Mouse (Mus musculus): ENCODE data around the gene Mfsd13b. TPM values are rescaled to one million over a fixed set of nuclear protein-coding genes. Genes with fewer than 3 reads are reported as not detected.

The Mfsd13b gene
- total RNA-seq, 2 experiments from 2014 or later = 0.60 to 0.72 TPM

- DNase-seq (ENCODE audit: low spot score in 2 of 2) = no peak
Observed at GRCm38 (mm10) chr7:121040595-121040994, 58.3 kb downstream of the Mfsd13b start.

DNA sequence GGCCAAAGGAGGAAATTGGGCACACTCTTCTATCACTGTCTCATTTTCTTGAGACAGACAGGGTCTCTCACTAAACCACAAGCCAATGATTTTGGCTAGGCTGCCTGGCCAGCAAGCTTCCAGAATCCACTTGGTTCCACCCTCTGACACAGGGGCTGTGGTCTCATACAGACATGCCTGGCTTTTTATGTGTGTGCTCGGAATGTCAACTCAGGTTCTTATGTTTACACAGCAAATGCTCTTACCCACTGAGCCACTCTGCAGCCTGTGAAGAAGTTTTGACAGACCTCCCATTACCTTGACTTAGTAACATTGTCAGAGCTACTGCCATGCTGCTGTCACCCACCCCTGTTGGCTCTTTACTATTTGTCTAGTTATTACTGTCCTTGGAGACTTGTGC lies 59.7 kb downstream of the Mfsd13b start:
- no peak for DNase-seq (ENCODE audit: low spot score in 2 of 2)

GRCm38 (mm10) chr7:121043004-121043403 lies 60.7 kb downstream of the Mfsd13b start:
- DNase-seq (ENCODE audit: low spot score in 2 of 2) = no peak

- DNase-seq (ENCODE audit: low spot score in 2 of 2) = no peak
Observed at GRCm38 (mm10) chr7:121043510-121043909, 61.2 kb downstream of the Mfsd13b start.

- DNase-seq (ENCODE audit: low spot score in 2 of 2) = no peak
Observed at GRCm38 (mm10) chr7:121044251-121044650, 61.9 kb downstream of the Mfsd13b start.

GRCm38 (mm10) chr7:121045671-121046453 lies 63.6 kb downstream of the Mfsd13b start:
- DNase-seq (ENCODE audit: low spot score in 2 of 2) = no peak

DNA sequence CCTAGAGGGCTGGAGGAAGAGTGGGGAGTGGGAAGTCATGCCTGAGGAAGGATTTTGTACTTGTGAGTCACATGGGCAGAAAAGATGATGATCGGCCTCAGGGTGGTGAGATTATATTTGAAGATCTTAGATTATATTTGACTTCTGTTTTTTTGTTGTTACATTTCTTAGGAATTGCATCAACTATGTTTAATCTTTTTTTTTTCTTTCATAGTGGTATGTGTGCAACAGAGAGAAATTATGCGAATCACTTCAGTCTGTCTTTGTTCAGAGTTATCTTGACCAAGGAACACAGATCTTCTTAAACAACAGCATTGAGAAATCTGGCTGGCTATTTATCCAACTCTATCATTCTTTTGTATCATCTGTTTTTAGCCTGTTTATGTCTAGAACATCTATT lies 65.3 kb downstream of the Mfsd13b start:
- DNase-seq (ENCODE audit: low spot score in 2 of 2) = no peak

- no peak for DNase-seq (ENCODE audit: low spot score in 2 of 2)
Observed at GRCm38 (mm10) chr7:121053071-121053470, 70.8 kb downstream of the Mfsd13b start.

GRCm38 (mm10) chr7:121059477-121060218 lies 77.3 kb downstream of the Mfsd13b start:
- DNase-seq (ENCODE audit: low spot score in 2 of 2) = no peak

- peak in 1 of 2 experiments; percentile 45 for DNase-seq (ENCODE audit: low spot score in 2 of 2)
Observed at GRCm38 (mm10) chr7:121064309-121064708, 82.0 kb downstream of the Mfsd13b start.

Other genes with a start within 250 kb of the Mfsd13b start
- gene Vwa3a, start 243.2 kb upstream of the Mfsd13b start, total RNA-seq (2021) = 10 to 100 TPM; 10.4 to 12.3 TPM
- not detected for gene Gm5737, start 170.1 kb upstream of the Mfsd13b start, total RNA-seq (2021)
- 10 to 100 TPM; 35.5 to 38.1 TPM for gene Eef2k, start 139.7 kb upstream of the Mfsd13b start, total RNA-seq (2021)
- gene Polr3e, start 64.8 kb upstream of the Mfsd13b start, total RNA-seq (2021) = 10 to 100 TPM; 26.7 to 27.6 TPM
- gene Cdr2, start 197 bp upstream of the Mfsd13b start, total RNA-seq (2021) = 1 to 10 TPM; 3.8 to 4.3 TPM
- 10 to 100 TPM; 70.7 to 74.3 TPM for gene Mettl9, start 51.9 kb downstream of the Mfsd13b start, total RNA-seq (2021)
- under 1 TPM in 1 of 2 experiments, not detected in 1; 0.35 TPM for gene Igsf6, start 92.1 kb downstream of the Mfsd13b start, total RNA-seq (2021)
- 1 to 10 TPM; 1.2 to 2.8 TPM for gene Otoa, start 99.1 kb downstream of the Mfsd13b start, total RNA-seq (2021)